Mouse (Mus musculus) CD4-positive, CD25-positive, alpha-beta regulatory T cell, adult 2 months (primary cell): ENCODE results near the gene Gm973.

Experiments
- DNase-seq: peaks from one replicate; pipeline ENCODE4 v3.0.0-alpha.2; 2012; ENCODE audit warnings: low read depth, low spot score

The Gm973 gene

GRCm38 (mm10) chr1:59492432-59492831, 23.6 kb upstream of the Gm973 start:
- DNase-seq, result no peak

DNA sequence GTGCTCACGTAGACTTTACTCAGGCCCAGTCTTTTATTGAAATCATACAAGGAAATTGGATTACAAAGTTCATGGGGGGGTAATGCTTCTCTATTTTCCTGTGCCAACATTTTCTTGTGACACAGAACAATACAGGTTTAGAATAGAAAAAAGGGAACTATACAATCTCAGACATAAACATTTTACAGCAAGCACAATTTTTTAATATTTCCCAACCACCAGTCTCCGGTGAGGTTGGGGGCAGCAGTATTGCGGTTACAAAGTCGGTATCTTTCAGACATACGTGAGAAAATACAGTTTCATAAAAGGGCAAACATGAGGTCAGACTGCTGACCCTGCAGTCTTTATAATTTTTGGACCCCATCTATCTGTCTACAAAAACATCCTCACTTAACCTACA, 20.1 kb upstream of the Gm973 start:
- DNase-seq, result no peak

DNA sequence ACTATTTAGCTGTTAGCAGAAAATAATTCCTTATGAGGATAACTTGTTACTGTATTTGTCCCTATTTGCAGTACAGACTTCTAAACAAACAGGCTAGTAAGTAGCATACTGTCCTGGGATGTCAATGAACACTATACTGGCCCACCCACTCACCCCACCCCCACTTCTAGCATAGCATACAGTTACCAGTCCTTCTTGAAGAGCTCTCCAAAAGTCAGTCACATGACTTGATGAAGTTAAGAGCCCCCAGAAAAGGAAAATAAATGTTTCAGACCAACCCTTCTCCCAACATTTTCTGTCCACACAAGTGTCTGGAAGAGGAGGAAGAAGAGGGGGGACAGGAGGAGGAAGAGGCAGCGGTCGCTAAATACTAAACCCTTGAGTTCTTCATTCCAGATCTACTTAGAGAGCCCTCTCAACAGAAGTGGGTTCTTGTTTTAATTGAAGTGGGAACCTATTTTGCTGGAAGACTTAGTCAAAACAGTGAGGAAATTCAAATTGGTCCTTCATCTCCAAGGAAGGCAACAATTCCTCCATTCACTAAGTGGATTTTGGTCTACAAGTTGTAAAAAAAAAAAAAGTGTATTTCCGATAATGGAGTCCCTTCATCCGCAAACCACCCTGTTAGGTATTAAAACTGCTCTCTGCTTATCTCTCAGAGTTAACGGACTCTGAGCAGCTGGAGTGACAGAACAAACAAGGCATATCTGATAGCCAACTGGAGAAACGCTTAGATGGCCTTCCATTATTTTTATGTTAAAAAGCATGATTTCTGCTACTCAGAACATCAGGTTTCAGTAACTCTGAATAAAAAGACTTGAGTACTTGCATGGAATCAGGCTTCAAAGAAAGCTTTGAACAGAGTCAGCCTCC, 18.1 kb upstream of the Gm973 start:
- no peak for DNase-seq

DNA sequence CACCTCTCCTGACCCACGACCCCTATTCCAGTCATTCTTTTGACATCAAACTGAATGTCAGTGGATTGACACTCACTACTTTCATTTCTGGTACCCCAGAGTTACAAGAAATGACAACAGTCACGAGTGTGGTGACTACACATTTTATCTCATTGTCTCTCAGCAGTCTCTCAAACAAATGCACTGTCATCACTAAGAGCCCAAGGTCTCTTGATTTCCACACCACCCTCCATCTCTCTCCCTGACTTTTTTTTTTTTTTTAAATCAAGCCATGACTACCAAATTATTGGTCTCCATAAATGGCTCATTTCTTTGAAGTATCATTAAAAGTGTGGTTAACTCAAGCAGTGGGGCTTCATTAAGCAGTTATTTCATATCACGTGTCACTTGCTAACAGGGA, 16.7 kb upstream of the Gm973 start:
- DNase-seq, result no peak

DNA sequence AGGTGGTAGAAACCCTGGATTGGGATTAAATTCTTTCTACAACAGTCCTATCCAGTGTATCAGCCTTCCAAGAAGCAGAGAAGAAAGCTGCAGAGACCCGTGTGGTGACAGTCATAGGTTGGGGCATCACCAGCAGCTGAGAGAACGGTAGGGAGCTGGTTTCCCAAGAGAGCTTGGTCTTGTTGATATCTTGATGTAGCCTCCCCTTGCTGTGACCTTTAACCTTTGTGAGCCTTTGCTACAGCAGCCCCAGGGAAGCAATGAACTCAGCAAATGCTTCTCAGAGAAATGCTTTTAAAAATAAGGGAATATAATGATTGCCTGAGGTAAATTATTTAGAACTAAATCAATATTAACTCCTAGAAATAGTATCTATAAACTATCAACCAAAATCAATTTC, 13.7 kb upstream of the Gm973 start:
- DNase-seq, result no peak

- DNase-seq, result no peak
Observed at GRCm38 (mm10) chr1:59503659-59504301, 12.3 kb upstream of the Gm973 start.

DNA sequence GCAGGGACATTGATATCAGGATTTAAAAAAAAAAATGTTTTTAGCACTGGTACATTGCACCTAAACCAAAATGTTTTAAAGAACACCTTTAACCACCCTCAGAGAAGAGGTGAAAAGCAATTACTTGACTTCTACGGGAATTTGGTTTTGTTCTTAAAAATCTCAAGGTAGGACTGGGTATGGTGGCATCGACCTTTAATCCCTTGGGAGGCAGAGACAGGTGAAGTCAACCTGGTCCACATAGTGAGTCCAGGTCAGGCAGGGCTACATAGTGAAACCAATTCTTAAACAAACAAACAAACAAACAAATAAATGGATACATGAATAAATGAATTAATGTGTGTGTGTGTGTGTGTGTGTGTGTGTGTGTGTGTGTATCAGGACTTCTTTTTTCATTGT, 11.8 kb upstream of the Gm973 start:
- no peak for DNase-seq

DNA sequence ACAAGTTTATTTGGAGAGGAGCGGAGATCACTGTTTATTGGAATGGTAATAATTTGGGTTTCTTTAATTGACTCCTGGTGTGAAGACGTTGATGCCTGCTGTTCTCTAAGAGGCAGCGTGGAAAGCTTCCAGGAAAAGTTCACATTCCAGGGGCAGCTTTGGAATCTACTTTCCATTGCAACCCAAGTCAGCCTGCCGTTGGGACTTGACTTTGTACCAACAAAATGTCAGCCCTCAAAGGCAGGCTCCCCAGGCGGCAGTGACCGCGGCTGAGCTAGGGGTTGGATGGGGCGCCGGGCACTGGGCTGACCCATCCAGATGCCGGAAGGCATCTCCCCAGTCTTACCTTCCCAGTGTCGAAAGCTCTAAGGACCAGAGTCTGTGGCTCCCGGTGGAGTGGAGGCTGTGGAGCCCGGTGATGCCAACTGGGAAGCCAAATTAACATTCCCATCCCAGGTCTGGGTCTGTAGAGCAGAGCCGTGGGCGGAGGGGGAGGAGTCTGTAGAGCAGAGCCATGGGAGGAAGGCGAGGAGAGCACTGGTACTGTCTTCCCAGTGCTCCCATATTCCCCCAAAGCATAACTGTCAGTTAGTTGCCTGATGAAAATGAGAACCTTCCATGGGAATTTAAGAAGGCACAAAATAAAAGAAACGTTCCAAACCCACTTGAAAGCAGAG, 7.5 kb upstream of the Gm973 start:
- no peak for DNase-seq

DNA sequence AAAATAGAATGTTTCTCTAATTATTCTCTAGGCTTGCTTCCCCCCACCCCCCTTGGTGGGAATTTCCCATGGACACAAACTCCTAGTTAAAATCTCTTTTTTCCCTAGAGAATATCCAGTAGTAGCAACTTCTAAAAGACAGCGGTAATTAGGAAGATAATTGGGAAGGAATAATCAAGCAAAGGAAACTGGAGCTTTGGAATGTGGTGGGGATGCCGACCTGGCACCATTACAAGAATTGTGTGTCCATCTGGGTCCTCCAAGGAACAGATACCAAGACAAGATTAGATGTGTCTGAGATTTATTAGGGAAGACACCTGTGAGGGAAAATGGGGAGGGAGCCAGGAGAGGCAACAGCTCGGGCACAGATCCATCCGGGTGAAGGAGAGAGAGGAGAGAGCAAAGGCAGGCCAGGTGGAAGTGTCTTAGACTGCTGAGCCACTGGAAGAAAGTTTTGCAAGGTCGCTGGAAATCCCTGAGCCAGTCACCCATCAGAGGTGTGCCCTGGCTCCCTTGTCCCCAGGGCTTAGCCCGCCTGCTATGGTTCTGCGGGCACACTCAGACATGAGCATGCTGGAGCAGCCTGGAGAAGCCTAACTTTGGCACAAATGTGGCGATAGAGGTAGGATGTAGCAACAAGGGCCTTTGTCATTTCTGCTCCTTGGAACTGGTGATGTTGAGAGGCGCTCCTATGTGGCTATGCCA, 4.3 kb upstream of the Gm973 start:
- DNase-seq, result no peak

DNA sequence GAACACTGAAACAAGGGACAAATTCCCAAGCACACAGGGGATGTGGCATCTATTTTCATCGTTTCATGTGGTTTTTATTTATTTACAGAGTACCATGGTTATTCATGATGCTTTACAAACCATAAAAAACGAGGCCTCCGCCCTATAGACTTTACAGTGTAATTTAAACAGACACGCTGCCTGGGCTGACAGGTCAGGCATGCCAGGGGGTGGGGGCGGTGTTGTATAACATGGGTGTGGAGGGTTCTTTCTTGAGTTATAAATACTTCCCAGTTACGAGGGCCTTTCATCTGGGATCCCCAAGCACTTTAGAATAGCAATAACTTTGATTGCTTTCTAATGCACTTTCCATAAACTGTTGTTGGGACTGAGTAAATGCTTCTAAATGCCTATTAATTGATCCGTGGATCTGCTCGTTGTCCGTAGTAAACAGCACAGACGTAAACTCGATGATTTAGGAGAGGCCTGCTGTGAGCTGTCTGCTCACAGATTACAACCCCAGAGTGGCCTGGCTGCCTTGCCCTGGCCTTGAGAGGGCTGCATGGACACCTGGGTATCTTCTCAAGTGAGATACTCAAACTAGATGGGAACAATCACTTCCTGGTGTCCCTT, 4.3 kb downstream of the Gm973 start:
- no peak for DNase-seq

DNA sequence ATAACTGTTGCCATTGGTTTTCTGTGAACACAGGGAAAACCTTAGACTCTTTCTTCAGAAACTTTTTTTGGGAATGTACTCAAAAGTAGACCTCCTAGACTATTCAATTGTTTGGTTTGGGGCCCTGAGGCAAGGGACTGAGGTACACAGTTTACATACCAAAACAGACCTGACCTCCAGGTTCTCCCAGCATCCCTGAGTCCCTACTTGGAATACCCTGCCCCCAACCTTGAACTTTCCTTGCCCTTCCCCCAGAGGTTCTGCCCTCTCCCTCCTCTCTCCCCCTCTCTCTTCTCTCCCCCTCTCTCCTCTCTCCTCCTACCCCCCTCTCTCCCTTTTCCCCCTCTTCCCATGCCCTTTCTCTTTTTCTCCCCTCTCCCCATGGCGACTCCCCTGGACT, 6.4 kb downstream of the Gm973 start:
- no peak for DNase-seq

- DNase-seq, result peak; percentile 23
Observed at GRCm38 (mm10) chr1:59523378-59523958, 7.4 kb downstream of the Gm973 start.

- DNase-seq, result no peak
Observed at GRCm38 (mm10) chr1:59524071-59524470, 8.0 kb downstream of the Gm973 start.

GRCm38 (mm10) chr1:59524759-59525158, 8.7 kb downstream of the Gm973 start:
- no peak for DNase-seq

DNA sequence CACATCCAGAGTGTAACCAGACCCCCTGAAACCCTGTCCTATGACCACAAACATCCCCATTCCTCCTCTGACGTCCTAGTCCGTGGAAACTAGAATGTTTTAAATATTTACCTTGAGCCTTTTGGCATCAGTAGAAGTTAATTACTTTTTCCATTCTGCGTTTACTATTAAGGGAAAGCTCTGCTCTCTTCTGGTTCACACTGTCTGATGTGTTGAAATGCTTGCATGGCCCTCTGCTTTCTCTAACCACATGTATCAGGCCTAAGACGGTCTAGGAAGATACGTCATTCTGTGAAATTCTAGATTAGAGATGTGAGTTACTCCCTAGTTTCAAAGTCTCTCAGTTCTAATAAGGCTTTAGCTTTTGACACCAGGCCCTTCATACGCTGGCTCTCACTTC, 11.2 kb downstream of the Gm973 start:
- DNase-seq, result no peak

GRCm38 (mm10) chr1:59534976-59535810, 19.1 kb downstream of the Gm973 start:
- no peak for DNase-seq

- DNase-seq, result no peak
Observed at GRCm38 (mm10) chr1:59538381-59538780, 22.3 kb downstream of the Gm973 start.

DNA sequence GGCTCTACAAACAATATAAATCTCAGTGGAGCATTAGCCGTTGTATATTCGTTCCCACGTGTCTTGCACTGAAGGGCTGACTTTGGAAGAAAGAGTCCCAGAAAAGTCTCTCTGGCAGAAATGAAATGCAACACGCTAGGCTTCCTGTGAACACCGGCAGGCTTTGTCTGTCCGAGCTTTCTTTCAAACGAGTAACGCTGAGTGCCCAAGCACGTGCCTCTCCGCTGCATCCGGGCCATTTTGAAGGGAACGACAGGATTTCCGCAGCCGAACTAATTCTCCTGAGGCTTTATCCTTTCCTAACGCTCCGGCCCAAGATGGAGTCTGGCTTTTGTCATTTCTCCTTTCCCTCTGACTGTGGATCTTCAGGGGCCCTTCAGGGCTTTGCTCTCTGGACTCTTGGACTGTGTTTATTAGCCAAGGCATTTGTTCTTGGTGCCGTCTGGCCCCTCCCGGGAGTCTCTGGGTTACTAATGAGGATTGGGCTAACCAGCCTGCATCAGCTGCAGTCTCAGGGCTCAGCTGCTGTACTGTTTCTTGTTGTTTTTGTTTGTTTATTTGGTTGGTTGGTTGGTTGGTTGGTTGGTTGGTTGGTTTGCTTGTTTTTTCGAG, 24.6 kb downstream of the Gm973 start:
- DNase-seq, result no peak

- DNase-seq, result no peak
Observed at GRCm38 (mm10) chr1:59541271-59542020, 25.4 kb downstream of the Gm973 start.
